Mouse (Mus musculus): ENCODE measurements at regions not wholly inside any gene's neighbourhood (a gene's known extent, or its start where the extent isn't known, plus 50 kb on each side); places are given as distances from the start of the nearest gene placed in this dataset.

- Histone ChIP-seq H3K27ac (ENCODE audit: insufficient read depth, low read depth, low read length) (no peak overlapping the region), H3K4me3 (ENCODE audit: low read depth, low read length) (no peak overlapping the region), H3K36me3 (ENCODE audit: control insufficient read depth, insufficient read depth, low read length) (no peaks in the 10 kb centered on the region), H3K4me1 (ENCODE audit: control insufficient read depth, insufficient read depth, insufficient read length, low read length) (no peaks in the 10 kb centered on the region), H3K27me3 (ENCODE audit: control insufficient read depth, insufficient read depth, low read length) (no peaks in the 10 kb centered on the region)
- WGBS: 28% methylated on average over 10 of the region's 10 CpGs
- TF ChIP-seq POLR2A (IDR thresholded peaks at IDR 0.05; ENCODE audit: low read depth, low read length) (no peak), CTCF (IDR thresholded peaks at IDR 0.05; ENCODE audit: extremely low read depth, insufficient read length, insufficient replicate concordance, low read depth, low read length) (no peak)
These were observed 179.5 kb upstream of the Atp11b start for GRCm38 (mm10) chr3:35574402-35574801.
